11 mouse cellular contexts compared by ENCODE assay signal in genomic region chr5:101163112-101163511, GRCm38 (mm10).
DNase-seq lines count a peak whose midpoint lies in the region; ATAC-seq lines count a peak whose summit lies in the region.
"Had no signal": no experiment of that assay in that cellular context is flagged by ENCODE, and none has a peak within 500 bp of the region (broad histone marks: within the 10 kb centered on the region; RNA-seq: fewer than 3 reads in every experiment).

No protein-coding gene starts in this region.

- no peak for ATAC-seq in megakaryocyte, adult 5-6 weeks (ENCODE audit: poor library complexity, severe bottlenecking)
- ATAC-seq: forebrain, postnatal 0 days had no signal

- DNase-seq in 3T3-L1 (ENCODE audit: low read depth, low spot score) = peak; percentile 95
- DNase-seq in MN1 (ENCODE audit: low spot score) = peak; percentile 7
- DNase-seq in induced T-regulatory cell, adult 2 months (ENCODE audit: low read depth) = peak; percentile 33
- DNase-seq in kidney, postnatal 25 days = peak; percentile 46 to 67
- no peak for DNase-seq in heart, adult 18-20 months
- DNase-seq in layer of hippocampus, adult 8-10 months (ENCODE audit: low spot score in 2 of 2) = no peak
- DNase-seq: adrenal gland, postnatal 10 days; forebrain, postnatal 0 days; heart, postnatal 14 days; spleen, adult 18-20 months had no signal

Comparison
In these comparisons a context has a peak if more than half of its experiments do, and no peak if none do; other contexts are left out.
1. DNase-seq: peak in 3T3-L1 (single experiment), MN1 (single experiment), induced T-regulatory cell, adult 2 months (single experiment) and kidney, postnatal 25 days (2 of 2); none in heart, adult 18-20 months (0 of 2) and layer of hippocampus, adult 8-10 months (0 of 2).